Mouse (Mus musculus) midbrain, embryonic 16.5 days (tissue): ENCODE measurements at regions not wholly inside any gene's neighbourhood (a gene's known extent, or its start where the extent isn't known, plus 50 kb on each side); places are given as distances from the start of the nearest gene placed in this dataset.
"Not testable (repeated sequence)": the region's sequence is repeated elsewhere in the genome, so short reads cannot be mapped to it uniquely, and the experiment has no call there.

Experiments
- ATAC-seq: fragments of 200-750 bp; cut with Nextera tagmentation; 2 replicates; pipeline ENCODE4 v1.8.0; 2017; ENCODE audit warnings: moderate TSS enrichment
- H3K27ac ChIP-seq: fragments of 300-500 bp; sonication (generic); 2 replicates; pipeline ENCODE4 v1.5.1; 2014; ENCODE audit warnings: mild to moderate bottlenecking, low read length, mixed read lengths
- H3K27me3 ChIP-seq: fragments of 300-500 bp; sonication (generic); 2 replicates; pipeline ENCODE4 v1.6.1; 2014; ENCODE audit warnings: low read depth, low read length, mixed read lengths; ENCODE audit not compliant: control insufficient read depth, insufficient read depth
- H3K36me3 ChIP-seq: fragments of 300-500 bp; sonication (generic); 2 replicates; pipeline ENCODE4 v1.6.1; 2014; ENCODE audit warnings: mild to moderate bottlenecking, low read length, moderate library complexity, mixed read lengths; ENCODE audit not compliant: control insufficient read depth, insufficient read depth
- H3K4me1 ChIP-seq: fragments of 300-500 bp; sonication (generic); 2 replicates; pipeline ENCODE4 v1.6.1; 2014; ENCODE audit warnings: mild to moderate bottlenecking, low read length, mixed read lengths; ENCODE audit not compliant: control insufficient read depth, insufficient read depth
- H3K4me2 ChIP-seq: fragments of 300-500 bp; sonication (generic); 2 replicates; pipeline ENCODE4 v1.6.1; 2014; ENCODE audit warnings: mild to moderate bottlenecking, low read length, mixed read lengths
- H3K4me3 ChIP-seq: fragments of 300-500 bp; sonication (generic); 2 replicates; pipeline ENCODE4 v1.5.1; 2014; ENCODE audit warnings: low read depth, mild to moderate bottlenecking, low read length, moderate library complexity, mixed read lengths
- H3K9ac ChIP-seq: fragments of 300-500 bp; sonication (generic); 2 replicates; pipeline ENCODE4 v1.6.1; 2014; ENCODE audit warnings: low read depth, low read length, mixed read lengths
- H3K9me3 ChIP-seq: fragments of 300-500 bp; sonication (generic); replicated peaks from 2 replicates; pipeline ENCODE4 v1.6.1; 2014; ENCODE audit warnings: mild to moderate bottlenecking, low read length, mixed read lengths; ENCODE audit not compliant: control insufficient read depth, poor library complexity, severe bottlenecking
- WGBS: fragments of 180-500 bp; shearing (Covaris S2); extraction: QIAGEN DNeasy Blood & Tissue Kit; methylation state at CpG from one replicate; pipeline ENCODE4 v1.1.7; 2014; 5-methylcytosine and 5-hydroxymethylcytosine counted together

DNA sequence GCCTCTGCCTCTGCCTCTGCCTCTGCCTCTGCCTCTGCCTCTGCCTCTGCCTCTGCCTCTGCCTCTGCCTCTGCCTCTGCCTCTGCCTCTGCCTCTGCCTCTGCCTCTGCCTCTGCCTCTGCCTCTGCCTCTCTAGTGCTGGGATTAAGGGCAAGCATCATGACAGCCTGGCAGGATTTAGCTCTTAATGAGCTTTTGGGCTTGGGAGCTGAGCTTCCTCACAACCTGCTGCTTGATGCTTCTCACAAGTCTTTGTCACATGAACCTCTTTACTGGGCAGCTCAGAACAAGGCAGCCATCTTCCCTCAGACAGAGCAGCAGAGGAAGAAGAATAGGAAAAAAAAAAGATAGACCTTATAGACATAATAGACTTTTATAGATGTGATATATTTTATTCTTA, 152.6 kb downstream of the Gm5426 start:
- not testable (repeated sequence) for H3K27ac ChIP-seq, H3K9ac ChIP-seq, ATAC-seq

DNA sequence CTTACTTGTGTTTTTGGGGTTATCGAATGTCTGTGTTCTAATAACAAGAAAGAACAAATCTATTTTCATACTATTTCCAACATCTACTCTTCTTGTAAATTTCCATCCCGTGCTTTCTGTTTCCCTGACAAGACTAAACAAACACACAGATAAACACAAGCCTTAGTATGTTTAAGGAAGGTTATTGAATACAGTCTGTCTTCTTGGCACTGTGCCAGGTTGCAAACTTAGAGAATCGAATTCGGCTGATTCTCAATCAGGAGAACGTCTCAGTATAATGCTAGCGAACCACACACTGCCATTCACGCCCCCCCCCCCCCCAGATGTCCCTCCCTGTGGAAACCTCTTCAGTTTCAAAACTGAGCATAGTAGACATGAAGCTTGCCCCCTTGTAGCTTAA, 157.2 kb downstream of the Gm5426 start:
- no peak overlapping the region for H3K27ac ChIP-seq
- no peaks in the 10 kb centered on the region for H3K9me3 ChIP-seq
- no peak overlapping the region for H3K4me2 ChIP-seq
- WGBS = 51% methylated on average over 7 of the region's 7 CpGs
- no peaks in the 10 kb centered on the region for H3K4me1 ChIP-seq
- no peaks in the 10 kb centered on the region for H3K36me3 ChIP-seq
- no peak for ATAC-seq
- H3K9ac ChIP-seq = no peak overlapping the region
- H3K4me3 ChIP-seq = no peak overlapping the region
- H3K27me3 ChIP-seq = no peaks in the 10 kb centered on the region

More for the DNA sequence above, 152.6 kb downstream of the Gm5426 start:
- not testable (repeated sequence) for H3K4me1 ChIP-seq, H3K36me3 ChIP-seq, H3K4me2 ChIP-seq, H3K9me3 ChIP-seq, H3K4me3 ChIP-seq, H3K27me3 ChIP-seq

DNA sequence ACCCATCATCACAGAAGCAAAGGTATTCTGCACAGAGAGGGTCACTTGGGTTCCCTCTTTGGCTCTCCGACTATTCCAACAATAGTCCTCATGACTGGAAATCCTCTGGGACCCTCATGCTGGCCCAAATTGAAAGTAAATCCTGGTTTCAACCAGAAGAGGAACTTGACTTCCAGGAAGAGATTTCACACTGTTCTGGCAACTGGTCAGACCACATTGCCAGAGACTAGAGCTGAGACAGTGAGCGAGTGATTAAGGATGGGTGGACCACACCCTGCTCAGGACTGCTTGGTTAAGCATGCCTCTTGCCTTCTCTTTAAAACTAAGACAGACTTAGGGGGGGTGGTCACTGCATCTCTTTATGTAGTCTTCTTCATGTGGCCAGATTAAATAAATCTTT, 158.3 kb downstream of the Gm5426 start:
- Histone ChIP-seq H3K4me3 (no peak overlapping the region), H3K27ac (no peak overlapping the region), H3K4me2 (no peak overlapping the region), H3K36me3 (no peaks in the 10 kb centered on the region), H3K27me3 (no peaks in the 10 kb centered on the region), H3K9ac (no peak overlapping the region), H3K4me1 (no peaks in the 10 kb centered on the region), H3K9me3 (no peaks in the 10 kb centered on the region)
- WGBS = 78% methylated on average over 2 of the region's 2 CpGs
- ATAC-seq = no peak

DNA sequence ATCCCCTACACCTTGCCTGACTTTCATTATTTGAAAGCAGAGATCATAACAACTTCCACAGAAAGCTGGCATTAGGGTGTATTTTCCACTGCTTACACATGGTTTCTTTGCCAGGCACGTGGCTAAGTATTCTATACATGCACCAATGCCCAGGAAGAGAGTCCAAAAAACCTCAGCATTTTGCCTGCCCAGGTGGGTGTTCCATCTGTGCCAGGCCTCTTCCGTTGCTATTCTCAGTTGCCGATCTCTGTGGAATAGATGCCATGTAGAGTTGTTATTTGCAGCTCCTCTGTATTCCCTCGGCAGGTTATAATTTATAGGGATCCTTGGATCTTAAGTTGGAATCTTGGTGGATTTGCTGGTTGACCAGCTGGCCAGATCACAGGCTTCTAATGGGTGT, 161.3 kb downstream of the Gm5426 start:
- 86% methylated on average over 4 of the region's 4 CpGs for WGBS
- no peak for ATAC-seq
- no peaks in the 10 kb centered on the region for H3K9me3 ChIP-seq

DNA sequence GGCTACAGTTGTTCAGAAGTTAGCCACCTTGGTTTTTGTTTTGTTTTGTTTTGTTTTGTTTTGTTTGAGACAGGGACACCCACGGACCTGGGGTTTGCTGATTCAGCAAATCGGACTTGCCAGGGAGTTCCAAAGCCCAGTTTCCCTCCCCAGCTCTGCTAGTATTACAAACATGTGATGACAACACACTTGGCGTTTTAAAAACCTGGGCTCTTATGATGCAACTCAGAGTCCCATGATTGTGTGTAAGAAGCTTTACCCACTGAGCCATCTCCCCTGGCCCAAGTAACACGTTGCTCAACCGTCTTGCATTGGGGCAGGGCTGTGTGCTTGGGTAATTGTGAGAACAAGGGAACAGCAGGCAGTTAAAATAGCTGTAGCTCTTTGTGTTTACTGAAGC, 162.2 kb downstream of the Gm5426 start:
- Histone ChIP-seq H3K27me3 (no peaks in the 10 kb centered on the region), H3K9ac (no peak overlapping the region)

More for the DNA sequence above, 161.3 kb downstream of the Gm5426 start:
- H3K4me2 ChIP-seq = no peak overlapping the region
- no peaks in the 10 kb centered on the region for H3K4me1 ChIP-seq
- H3K27ac ChIP-seq = no peak overlapping the region
- no peaks in the 10 kb centered on the region for H3K27me3 ChIP-seq
- H3K36me3 ChIP-seq = no peaks in the 10 kb centered on the region
- H3K9ac ChIP-seq = no peak overlapping the region
- H3K4me3 ChIP-seq = no peak overlapping the region

DNA sequence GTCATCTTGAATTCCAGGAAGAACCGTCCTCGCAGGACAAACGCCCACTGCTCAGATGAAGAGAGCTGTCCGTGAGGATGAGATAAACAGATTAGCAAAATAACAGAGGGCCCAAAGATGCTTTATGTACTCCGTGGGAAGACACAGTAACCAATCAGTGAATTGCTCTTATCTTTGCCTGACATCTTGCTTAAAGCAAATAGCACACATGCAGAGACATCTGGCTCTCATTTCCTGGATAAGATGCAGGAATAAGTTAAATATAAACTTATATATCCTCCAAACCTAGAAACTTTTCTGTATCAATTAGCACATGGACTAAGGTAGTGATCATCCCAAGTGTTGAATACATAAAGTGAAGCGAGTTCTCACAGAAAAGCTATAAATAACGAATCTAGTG, 169.3 kb downstream of the Gm5426 start:
- no peaks in the 10 kb centered on the region for H3K36me3 ChIP-seq
- peaks cover 6% of the 10 kb centered on the region for H3K4me1 ChIP-seq
- no peak overlapping the region for H3K4me3 ChIP-seq
- H3K4me2 ChIP-seq = no peak overlapping the region
- H3K9me3 ChIP-seq = no peaks in the 10 kb centered on the region
- no peak overlapping the region for H3K9ac ChIP-seq
- 78% methylated on average over 7 of the region's 7 CpGs for WGBS
- H3K27me3 ChIP-seq = no peaks in the 10 kb centered on the region
- ATAC-seq = no peak
- H3K27ac ChIP-seq = no peak overlapping the region

More for the DNA sequence above, 162.2 kb downstream of the Gm5426 start:
- Histone ChIP-seq H3K27ac (no peak overlapping the region), H3K4me2 (no peak overlapping the region), H3K4me1 (no peaks in the 10 kb centered on the region), H3K36me3 (no peaks in the 10 kb centered on the region), H3K9me3 (no peaks in the 10 kb centered on the region), H3K4me3 (no peak overlapping the region)
- 79% methylated on average over 5 of the region's 5 CpGs for WGBS
- ATAC-seq = no peak

DNA sequence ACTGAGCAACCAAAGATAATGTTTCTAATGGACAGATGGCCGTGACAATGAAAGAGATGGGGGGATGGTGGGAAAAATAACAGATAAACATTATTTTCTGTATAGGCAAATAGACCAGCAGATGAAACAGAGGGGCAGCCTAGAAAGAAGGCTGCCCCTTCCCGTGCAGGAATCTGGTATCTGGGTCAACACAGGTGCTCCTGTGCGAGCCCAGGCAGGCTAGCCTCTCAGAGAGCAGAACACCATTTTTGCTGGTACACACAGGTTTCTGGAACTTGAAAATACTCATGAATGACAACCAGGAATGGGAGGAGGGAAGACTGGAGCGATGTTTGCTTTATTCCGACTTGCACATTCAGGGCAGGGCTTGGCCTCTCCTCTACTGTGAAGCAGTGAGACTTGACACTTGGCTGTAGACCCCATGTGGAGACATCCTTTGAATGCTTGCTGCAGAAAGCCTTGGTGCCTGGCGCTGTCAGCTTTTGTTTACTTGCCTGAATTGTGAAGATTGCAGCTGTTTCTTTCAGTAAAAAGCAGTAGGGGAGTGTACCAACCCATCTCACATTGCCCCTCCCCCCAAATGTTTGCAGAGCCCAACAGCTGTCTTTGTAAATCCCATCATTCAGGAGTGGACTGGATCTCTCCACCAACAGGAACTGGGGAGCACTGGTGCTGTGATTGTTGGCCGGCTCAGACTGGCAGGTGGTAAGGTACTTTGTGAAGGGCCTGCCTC, 172.5 kb downstream of the Gm5426 start:
- Histone ChIP-seq H3K9ac (no peak overlapping the region), H3K4me1 (peaks cover 6% of the 10 kb centered on the region), H3K36me3 (no peaks in the 10 kb centered on the region), H3K4me2 (no peak overlapping the region), H3K27ac (peak overlapping the region; percentile 50), H3K27me3 (no peaks in the 10 kb centered on the region), H3K4me3 (no peak overlapping the region), H3K9me3 (no peaks in the 10 kb centered on the region)
- ATAC-seq = peak; percentile 78
- 7% methylated on average over 7 of the region's 7 CpGs for WGBS

DNA sequence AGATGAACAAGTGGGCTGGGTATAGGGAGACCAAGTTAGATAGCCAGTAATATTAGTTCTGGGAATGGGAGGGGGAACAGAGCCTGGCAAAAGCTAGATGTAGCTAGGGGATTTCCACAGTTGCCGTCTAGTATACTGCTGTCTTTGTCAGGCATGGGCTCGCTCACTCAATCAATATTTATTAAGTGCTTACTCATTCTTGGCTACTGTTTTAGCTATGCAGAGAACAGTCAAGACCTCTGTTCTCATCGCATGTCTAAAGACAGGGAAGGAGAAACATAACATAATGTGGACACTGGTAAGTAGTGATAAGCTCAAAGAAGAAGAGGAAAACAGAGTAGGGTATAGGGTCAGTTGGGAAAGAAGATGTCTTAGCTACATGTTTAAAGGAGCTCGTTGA, 173.4 kb downstream of the Gm5426 start:
- Histone ChIP-seq H3K9ac (no peak overlapping the region), H3K27ac (no peak overlapping the region), H3K9me3 (no peaks in the 10 kb centered on the region), H3K4me3 (no peak overlapping the region), H3K4me2 (no peak overlapping the region), H3K36me3 (no peaks in the 10 kb centered on the region), H3K27me3 (no peaks in the 10 kb centered on the region), H3K4me1 (peaks cover 6% of the 10 kb centered on the region)
- 68% methylated on average over 4 of the region's 4 CpGs for WGBS
- no peak for ATAC-seq

DNA sequence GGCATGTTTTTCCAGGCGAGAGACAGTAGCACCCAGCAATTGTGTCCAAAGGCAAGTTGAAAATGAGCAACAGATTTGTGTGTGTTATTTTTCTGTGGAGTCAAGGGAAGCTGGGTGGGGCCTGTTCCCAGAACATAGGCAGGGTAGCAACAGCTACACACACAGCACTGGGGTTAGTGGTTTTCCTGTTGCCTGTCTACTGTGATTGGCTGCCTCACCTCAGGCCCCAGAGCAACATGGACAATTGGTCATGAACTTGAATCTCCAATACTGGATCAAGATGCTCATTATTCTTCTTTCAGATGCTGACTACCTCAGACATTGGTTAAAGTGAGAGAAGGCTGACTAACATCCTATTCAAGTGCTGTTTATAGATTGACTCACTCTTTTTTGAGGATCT, 188.9 kb downstream of the Gm5426 start:
- H3K4me1 ChIP-seq = no peaks in the 10 kb centered on the region
- H3K27ac ChIP-seq = no peak overlapping the region
- no peak overlapping the region for H3K4me3 ChIP-seq
- no peak overlapping the region for H3K9ac ChIP-seq
- no peaks in the 10 kb centered on the region for H3K27me3 ChIP-seq
- H3K4me2 ChIP-seq = no peak overlapping the region
- WGBS = 100% methylated on average over 1 of the region's 1 CpGs
- no peaks in the 10 kb centered on the region for H3K9me3 ChIP-seq
- no peaks in the 10 kb centered on the region for H3K36me3 ChIP-seq
- no peak for ATAC-seq
